Mouse (Mus musculus) forebrain, embryonic 11.5 days (tissue): ENCODE measurements around the gene Gna15. TPM values are rescaled to one million over a fixed set of nuclear protein-coding genes. Genes with fewer than 3 reads are reported as not detected.

Source experiments
- ATAC-seq: fragments of 200-750 bp; cut with Nextera tagmentation; replicated peaks from 2 replicates; pipeline ENCODE4 v1.8.0; 2017; ENCODE audit warnings: moderate TSS enrichment; ENCODE audit not compliant: low FRiP score
- DNase-seq: peaks from one replicate; pipeline ENCODE4 v3.0.0-alpha.2; 2017; ENCODE audit warnings: low spot score
- H3K27ac ChIP-seq: fragments of 300-500 bp; sonication (generic); 2 replicates; pipeline ENCODE4 v1.5.1; 2014; ENCODE audit warnings: low read depth, low read length
- H3K27me3 ChIP-seq: fragments of 300-500 bp; sonication (generic); 2 replicates; pipeline ENCODE4 v1.6.1; 2014; ENCODE audit warnings: mild to moderate bottlenecking, low read length, mixed read lengths; ENCODE audit not compliant: control insufficient read depth, insufficient read depth
- H3K36me3 ChIP-seq: fragments of 300-500 bp; sonication (generic); 2 replicates; pipeline ENCODE4 v1.6.1; 2014; ENCODE audit warnings: mild to moderate bottlenecking, low read length, moderate library complexity, mixed read lengths; ENCODE audit not compliant: control insufficient read depth, insufficient read depth
- H3K4me1 ChIP-seq: fragments of 300-500 bp; sonication (generic); replicated peaks from 2 replicates; pipeline ENCODE4 v1.6.1; 2014; ENCODE audit warnings: low read length, mixed read lengths; ENCODE audit not compliant: control insufficient read depth, insufficient read depth
- H3K4me2 ChIP-seq: fragments of 300-500 bp; sonication (generic); 2 replicates; pipeline ENCODE4 v1.6.1; 2014; ENCODE audit warnings: low read depth, mild to moderate bottlenecking, low read length, moderate library complexity, mixed read lengths; ENCODE audit not compliant: severe bottlenecking
- H3K4me3 ChIP-seq: fragments of 300-500 bp; sonication (generic); 2 replicates; pipeline ENCODE4 v1.5.1; 2014; ENCODE audit warnings: low read depth, low read length
- H3K9ac ChIP-seq: fragments of 300-500 bp; sonication (generic); 2 replicates; pipeline ENCODE4 v1.6.1; 2014; ENCODE audit warnings: low read length
- H3K9me3 ChIP-seq: fragments of 300-500 bp; sonication (generic); 2 replicates; pipeline ENCODE4 v1.6.1; 2016; ENCODE audit warnings: low read length, mixed read lengths; ENCODE audit not compliant: control insufficient read depth
- WGBS: fragments of 180-500 bp; shearing (Covaris S2); extraction: QIAGEN DNeasy Blood & Tissue Kit; methylation state at CpG from one replicate; pipeline ENCODE4 v1.1.7; 2014; 5-methylcytosine and 5-hydroxymethylcytosine counted together
- polyA plus RNA-seq: library from polyadenylated mRNA; unstranded; fragments of >200 nt; fragmentation: Nextera tagmentation; extraction: Ambion mirVana; gene quantifications from 2 replicates; pipeline ENCODE4 v1.2.1, GENCODE M21; 2014

Gna15 gene
- polyA plus RNA-seq, 1 experiment from 2014 or later: 0.68 TPM

GRCm38 (mm10) chr10:81559627-81560539, 35.9 kb upstream of the Gna15 start:
- peak; percentile 68 for DNase-seq
- Histone ChIP-seq H3K9ac (peak overlapping the region; percentile 96), H3K36me3 (no peaks in the 10 kb centered on the region; the same call in 1 of the 2 replicates), H3K4me3 (peak overlapping the region; percentile 73), H3K4me1 (peaks cover 22% of the 10 kb centered on the region), H3K9me3 (no peaks in the 10 kb centered on the region), H3K27ac (peak overlapping the region; percentile 80), H3K27me3 (peaks cover 5% of the 10 kb centered on the region), H3K4me2 (peak overlapping the region; percentile 90)
- peak; percentile 32 for ATAC-seq
- 1% methylated on average over 28 of the region's 36 CpGs for WGBS

GRCm38 (mm10) chr10:81559163-81559626, 35.2 kb upstream of the Gna15 start, which contains the start of gene Aes:
Gene Aes (plus strand): TSS chr10:81559488.
- under 1% methylated on average over 22 of the region's 53 CpGs for WGBS
- DNase-seq (peak; percentile 79), ATAC-seq (peak; percentile 64)
- H3K4me2 ChIP-seq: peak within 1 kb of the TSS; percentile 90
- H3K27me3 ChIP-seq: 0 out of 2 replicates have a peak, but pooled peaks cover 2% of the 10 kb centered on the region
- no peaks in the 10 kb centered on the region for H3K9me3 ChIP-seq
- no peaks in the 10 kb centered on the region for H3K36me3 ChIP-seq
- H3K4me3 ChIP-seq: peak within 1 kb of the TSS; percentile 73
- H3K27ac ChIP-seq: peak within 1 kb of the TSS; percentile 80
- peaks cover 17% of the 10 kb centered on the region for H3K4me1 ChIP-seq
- peak within 1 kb of the TSS; percentile 96 for H3K9ac ChIP-seq

- Histone ChIP-seq H3K4me1 (peaks cover 10% of the 10 kb centered on the region), H3K27me3 (no peaks in the 10 kb centered on the region), H3K36me3 (no peaks in the 10 kb centered on the region), H3K9ac (no peak overlapping the region), H3K4me2 (no peak overlapping the region), H3K27ac (no peak overlapping the region), H3K4me3 (no peak overlapping the region), H3K9me3 (no peaks in the 10 kb centered on the region)
- WGBS: 56% methylated on average over 1 of the region's 1 CpGs
- DNase-seq: no peak
- no peak for ATAC-seq
Observed at GRCm38 (mm10) chr10:81557491-81557890, 33.5 kb upstream of the Gna15 start.

GRCm38 (mm10) chr10:81556282-81556681, 32.3 kb upstream of the Gna15 start:
- H3K9ac ChIP-seq: no peak overlapping the region
- peaks cover 6% of the 10 kb centered on the region for H3K4me1 ChIP-seq
- H3K4me2 ChIP-seq: no peak overlapping the region
- ATAC-seq (no peak), DNase-seq (no peak)
- no peaks in the 10 kb centered on the region for H3K9me3 ChIP-seq
- H3K27ac ChIP-seq: no peak overlapping the region
- 78% methylated on average over 3 of the region's 3 CpGs for WGBS
- no peak overlapping the region for H3K4me3 ChIP-seq
- no peaks in the 10 kb centered on the region for H3K27me3 ChIP-seq
- H3K36me3 ChIP-seq: no peaks in the 10 kb centered on the region

GRCm38 (mm10) chr10:81553807-81554755, 30.1 kb upstream of the Gna15 start:
- Histone ChIP-seq H3K27ac (no peak overlapping the region), H3K4me2 (no peak overlapping the region), H3K9ac (no peak overlapping the region), H3K4me3 (no peak overlapping the region), H3K4me1 (no peaks in the 10 kb centered on the region), H3K36me3 (no peaks in the 10 kb centered on the region), H3K9me3 (no peaks in the 10 kb centered on the region), H3K27me3 (no peaks in the 10 kb centered on the region; the same call in 1 of the 2 replicates)
- DNase-seq (no peak), ATAC-seq (no peak)
- WGBS: 85% methylated on average over 6 of the region's 6 CpGs

DNA sequence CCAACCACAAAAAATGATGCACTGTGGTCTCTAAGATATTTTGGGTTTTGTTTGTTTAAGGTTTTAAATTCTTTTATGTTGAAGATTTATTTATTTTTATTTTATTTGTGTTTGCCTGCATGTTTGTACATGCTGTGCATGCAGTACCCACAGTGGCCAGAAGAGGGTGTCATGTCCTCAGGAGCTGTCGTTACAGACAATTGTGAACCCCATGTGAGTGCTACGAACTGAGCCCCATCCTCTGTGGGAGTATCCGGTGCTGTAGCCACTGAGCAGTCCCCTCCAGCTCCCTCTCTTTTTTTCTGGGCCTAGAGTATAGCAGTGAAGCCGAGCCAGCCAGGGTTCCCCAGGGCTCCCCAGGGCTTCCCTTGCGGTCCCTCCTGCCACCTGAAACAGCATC, 29.2 kb upstream of the Gna15 start:
- ATAC-seq (no peak), DNase-seq (no peak)
- H3K4me2 ChIP-seq: no peak overlapping the region
- no peak overlapping the region for H3K9ac ChIP-seq
- no peak overlapping the region for H3K4me3 ChIP-seq
- no peaks in the 10 kb centered on the region for H3K9me3 ChIP-seq
- no peaks in the 10 kb centered on the region; the same call in 1 of the 2 replicates for H3K27me3 ChIP-seq
- 82% methylated on average over 5 of the region's 5 CpGs for whole genome bisulfite sequencing
- no peaks in the 10 kb centered on the region for H3K36me3 ChIP-seq
- H3K27ac ChIP-seq: no peak overlapping the region
- no peaks in the 10 kb centered on the region for H3K4me1 ChIP-seq

DNA sequence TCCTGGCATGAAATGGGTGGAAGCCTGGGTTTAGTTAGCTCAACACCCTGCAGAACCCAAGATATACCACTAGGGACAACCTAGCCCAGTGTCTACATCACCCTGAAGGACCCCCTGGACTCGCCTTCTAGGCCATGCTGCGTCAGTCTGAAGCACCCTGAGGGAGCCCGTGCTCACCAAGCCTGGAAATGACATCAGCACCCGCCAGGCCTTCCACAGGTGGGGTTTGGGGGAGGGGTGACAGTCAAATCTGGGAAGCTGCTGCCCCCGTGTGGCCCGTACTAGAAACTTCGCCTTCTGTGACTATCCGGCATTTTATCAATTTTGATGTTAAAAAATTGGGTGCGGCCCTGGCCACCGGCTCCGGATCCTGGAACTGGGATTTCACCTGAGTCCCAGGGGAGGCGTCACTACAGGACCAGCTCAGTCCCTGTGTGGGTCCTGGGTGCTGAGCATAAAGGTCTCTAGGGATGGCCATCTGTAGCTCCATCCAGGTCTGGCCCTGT, 27.6 kb upstream of the Gna15 start:
- WGBS: 9% methylated on average over 12 of the region's 12 CpGs
- Histone ChIP-seq H3K9ac (no peak overlapping the region), H3K4me1 (no peaks in the 10 kb centered on the region), H3K9me3 (no peaks in the 10 kb centered on the region), H3K4me3 (no peak overlapping the region), H3K4me2 (no peak overlapping the region), H3K27ac (no peak overlapping the region), H3K36me3 (no peaks in the 10 kb centered on the region), H3K27me3 (no peaks in the 10 kb centered on the region; the same call in 1 of the 2 replicates)
- DNase-seq: peak; percentile 81
- peak; percentile 74 for ATAC-seq

DNA sequence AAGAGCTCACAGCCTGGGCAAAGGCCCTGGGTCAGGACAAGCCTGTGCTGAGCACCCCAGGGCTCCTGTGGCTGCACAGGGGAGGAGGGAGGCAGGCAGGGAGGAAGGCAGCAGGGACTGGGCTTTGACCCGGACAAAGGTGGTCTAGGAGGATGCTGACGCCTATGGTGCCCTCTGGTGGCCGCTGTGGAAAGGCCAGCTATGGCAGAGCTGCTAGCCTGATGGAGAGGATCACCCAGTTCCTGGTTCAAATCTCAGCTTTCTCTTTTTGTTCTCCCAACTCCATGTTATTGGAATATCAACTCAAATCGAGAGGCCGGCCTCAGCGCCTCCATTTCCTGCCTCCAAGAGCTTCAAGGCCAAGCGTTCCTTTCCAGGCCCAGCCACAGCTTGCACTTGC, 26.2 kb upstream of the Gna15 start:
- H3K36me3 ChIP-seq: no peaks in the 10 kb centered on the region
- H3K4me2 ChIP-seq: no peak overlapping the region
- H3K9ac ChIP-seq: no peak overlapping the region
- DNase-seq (peak; percentile 87), ATAC-seq (no peak)
- no peaks in the 10 kb centered on the region; the same call in 1 of the 2 replicates for H3K27me3 ChIP-seq
- H3K27ac ChIP-seq: no peak overlapping the region
- 9% methylated on average over 7 of the region's 7 CpGs for WGBS
- no peaks in the 10 kb centered on the region for H3K9me3 ChIP-seq
- no peak overlapping the region for H3K4me3 ChIP-seq
- no peaks in the 10 kb centered on the region for H3K4me1 ChIP-seq
